Mouse (Mus musculus): ENCODE results near the gene Six5. TPM values are rescaled to one million over a fixed set of nuclear protein-coding genes. Genes with fewer than 3 reads are reported as not detected.
"Not testable (repeated sequence)": the region's sequence is repeated elsewhere in the genome, so short reads cannot be mapped to it uniquely, and the experiment has no call there.

Six5 gene
- polyA plus RNA-seq (2012; rRNA removed): 59.1 and 60.2 TPM in 2 replicates

DNA sequence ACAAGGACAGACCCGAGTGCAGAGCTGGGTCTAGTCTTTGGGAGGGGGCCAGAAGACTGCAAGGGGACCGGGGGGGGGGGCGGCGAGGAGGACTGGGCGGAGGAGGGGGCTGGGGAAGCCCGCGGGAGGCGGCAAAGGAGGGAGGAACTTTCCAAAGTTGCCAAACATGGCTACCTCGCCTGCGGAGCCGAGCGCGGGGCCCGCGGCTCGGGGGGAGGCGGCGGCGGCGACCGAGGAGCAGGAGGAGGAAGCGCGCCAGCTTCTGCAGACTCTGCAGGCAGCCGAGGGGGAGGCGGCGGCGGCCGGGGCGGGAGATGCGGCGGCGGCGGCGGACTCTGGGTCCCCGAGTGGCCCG lies at the start of gene Six5:
Six5 (plus strand) TSS at position 124 of the 355 bp plus-strand sequence.
- no peak for DNase-seq (ENCODE audit: low spot score)

DNA sequence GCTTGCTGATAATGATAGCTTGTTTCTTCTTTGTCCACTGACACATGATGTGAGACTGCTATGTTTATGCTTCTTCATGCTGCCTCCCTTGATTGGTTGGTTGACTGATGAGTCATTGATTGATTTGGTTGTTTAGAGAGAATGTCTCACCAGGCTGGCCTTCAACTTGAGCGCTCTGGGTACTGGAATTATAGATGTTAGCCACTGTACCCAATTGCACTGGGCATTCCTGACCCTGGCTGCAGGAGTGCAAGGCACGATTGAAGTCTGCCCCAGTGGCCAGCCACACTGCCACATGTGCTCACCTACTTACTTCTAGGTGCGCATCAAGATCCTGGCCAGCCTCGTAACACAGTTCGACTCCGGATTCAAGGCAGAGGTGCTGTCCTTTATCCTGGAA lies 49.8 kb upstream of the Six5 start:
- no peak for DNase-seq (ENCODE audit: low spot score)

DNA sequence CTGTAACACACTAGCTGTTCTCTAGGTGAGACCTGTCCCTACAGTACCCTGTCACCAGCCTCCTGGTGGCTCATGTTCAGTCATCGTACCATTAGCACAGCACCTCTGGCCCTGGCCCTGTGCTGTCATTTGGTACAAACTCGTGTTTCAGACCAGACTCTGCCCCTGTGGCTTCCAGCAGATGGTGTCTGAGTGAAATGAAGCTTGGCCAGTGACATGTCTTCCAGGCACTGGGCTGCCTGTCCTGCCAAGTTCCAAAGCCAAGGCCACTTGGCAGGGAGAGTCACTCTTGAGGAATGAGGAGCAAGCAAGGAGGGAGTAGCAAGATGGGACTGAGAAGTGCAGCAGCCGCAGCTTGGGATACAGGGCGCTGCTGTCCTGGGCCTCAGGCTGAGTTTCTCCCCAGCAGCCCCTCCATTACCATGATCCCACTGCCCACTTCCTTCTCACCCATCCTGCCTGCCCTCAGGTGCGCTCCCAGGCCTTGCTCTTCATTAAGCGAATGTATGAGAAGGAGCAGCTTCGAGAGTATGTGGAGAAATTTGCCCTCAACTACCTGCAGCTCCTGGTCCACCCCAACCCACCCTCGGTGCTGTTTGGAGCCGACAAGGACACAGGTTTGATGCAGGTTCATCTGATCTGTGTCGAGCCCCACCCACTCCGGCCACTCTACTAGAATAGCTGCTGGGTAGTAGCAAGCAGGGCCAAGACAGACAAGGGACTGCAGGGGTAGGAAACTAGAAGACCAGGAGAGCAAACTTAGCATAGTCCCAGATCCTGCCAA lies 47.9 kb upstream of the Six5 start:
- no peak for DNase-seq (ENCODE audit: low spot score)

DNA sequence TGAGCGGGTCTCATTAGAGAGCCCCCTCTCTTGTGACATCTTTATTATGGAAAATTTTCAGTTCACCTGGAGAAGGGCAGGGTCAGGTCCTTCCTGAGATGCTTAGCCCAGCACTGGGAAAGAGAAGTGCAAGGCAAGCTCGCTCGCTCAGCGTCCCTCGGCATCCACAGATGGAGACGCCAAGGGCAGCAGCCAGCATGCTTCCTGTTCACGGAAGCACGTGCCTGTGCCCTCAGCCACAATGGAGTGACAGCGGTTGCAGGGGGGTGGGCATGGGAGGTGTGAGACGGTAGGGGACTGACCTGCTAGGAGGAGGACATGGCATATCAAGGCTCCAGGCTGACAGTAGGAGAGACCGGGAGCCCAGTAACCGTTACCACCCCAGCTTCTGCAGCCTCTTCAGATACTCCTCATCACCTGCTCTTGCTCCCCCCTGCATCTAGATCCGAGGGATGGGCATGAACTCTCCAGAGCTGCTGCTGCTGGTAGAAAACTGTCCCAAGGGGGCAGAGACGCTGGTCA lies 46.3 kb upstream of the Six5 start:
- DNase-seq (ENCODE audit: low spot score): no peak

DNA sequence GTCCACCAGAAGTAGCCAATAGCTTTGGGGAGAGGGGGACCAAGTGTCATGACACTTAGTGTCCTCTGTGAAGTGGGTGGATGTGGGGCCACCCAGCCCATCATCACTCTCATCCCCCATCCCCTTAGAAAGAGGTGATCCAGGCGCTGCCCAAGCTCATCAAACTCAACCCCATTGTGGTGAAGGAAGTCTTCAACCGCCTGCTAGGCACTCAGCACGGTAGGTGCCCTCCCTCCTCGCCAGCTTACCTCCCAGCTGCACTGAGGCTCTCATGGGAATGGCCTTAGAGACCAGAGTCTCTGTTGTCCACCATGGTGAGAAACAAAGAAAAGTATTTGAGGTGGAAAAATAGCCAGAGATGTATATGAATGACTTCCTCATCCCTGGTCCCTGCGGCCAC lies 45.1 kb upstream of the Six5 start:
- DNase-seq (ENCODE audit: low spot score): no peak

DNA sequence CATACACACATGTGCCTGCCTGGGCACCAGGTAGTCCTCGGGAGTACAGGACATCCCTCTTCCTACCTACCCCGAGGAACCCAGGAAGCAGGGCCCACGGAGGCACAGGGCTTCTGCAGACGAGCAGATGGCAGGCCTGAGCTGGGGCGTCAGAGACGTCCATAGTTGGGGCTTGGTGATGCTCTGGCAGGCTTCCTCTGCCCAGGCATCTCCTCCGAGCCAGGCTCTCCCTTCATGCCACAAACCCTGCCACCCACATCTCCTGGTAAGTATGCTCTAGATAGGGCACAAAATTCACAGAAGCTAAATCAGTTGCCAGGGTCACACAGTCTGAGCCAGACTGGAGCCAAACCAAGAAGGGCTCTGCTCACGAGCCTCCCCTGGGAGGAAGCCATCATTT lies 44.2 kb upstream of the Six5 start:
- no peak for DNase-seq (ENCODE audit: low spot score)

DNA sequence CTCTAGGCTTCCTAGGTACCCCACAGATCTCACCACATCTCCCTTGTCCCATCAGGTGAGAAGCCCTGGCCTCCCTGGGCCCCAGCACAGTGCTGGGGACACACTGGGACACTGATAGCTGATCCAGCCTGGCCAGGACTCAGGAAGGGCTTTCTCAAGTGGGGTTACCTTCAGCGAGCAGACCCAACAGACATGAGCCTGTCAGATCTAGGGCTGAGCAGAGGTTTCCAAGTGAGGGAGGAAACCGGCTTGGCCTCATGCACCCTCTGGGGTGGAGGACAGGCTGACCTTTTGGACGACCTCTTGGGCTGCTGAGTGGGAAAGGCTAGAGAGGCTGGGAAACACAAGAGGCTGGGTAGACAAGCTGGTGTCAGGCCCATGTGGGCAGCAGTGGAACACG lies 43.2 kb upstream of the Six5 start:
- DNase-seq (ENCODE audit: low spot score): no peak

DNA sequence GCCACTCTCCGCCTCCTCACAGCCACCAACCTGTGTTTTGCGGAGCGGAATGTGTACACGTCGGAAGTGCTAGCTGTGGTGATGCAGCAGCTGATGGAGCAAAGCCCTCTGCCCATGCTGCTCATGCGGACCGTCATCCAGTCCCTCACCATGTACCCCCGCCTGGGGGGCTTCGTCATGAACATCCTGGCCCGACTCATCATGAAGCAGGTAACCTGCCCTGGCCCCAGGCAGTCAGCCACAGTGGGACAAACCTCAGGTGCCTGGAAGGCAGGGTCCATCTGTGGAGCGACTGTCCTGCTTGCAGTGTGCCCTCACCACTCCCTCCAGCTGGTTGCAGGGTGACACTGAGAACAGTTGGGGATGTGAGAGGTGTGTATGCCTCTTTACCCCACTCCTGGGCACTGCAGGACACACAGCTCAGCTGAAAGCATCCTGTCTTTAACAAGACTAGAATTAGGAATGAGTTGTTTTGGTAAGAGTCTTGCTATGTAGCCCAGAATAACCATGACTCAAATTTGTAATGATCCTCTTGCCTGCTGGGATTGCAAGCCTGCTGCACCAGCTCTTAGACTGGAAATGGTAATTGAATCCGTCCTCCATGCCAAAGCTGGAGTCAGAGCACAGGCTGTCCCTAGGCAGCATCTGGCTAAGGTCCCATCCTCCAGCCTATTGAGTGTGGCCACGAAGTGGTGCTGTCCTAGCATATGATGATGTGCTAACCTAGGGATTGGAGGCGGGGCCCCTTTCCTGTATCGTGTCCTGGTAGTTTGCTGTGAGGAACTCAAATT lies 41.9 kb upstream of the Six5 start:
- DNase-seq (ENCODE audit: low spot score): no peak

DNA sequence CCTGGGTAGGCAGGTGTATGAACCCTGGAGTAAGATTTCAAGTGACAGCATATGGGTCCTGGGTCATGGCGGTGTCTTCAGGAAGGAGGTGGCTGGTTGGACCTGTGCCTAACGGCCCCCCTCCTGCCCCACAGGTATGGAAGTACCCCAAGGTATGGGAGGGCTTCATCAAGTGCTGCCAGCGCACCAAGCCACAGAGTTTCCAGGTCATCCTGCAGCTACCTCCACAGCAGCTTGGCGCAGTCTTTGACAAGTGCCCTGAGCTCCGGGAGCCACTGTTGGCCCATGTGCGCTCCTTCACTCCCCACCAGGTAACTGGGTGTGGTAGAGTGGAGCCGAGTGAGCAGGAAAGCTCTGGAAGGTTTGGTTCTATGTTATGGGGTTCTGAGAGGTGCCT lies 41.3 kb upstream of the Six5 start:
- DNase-seq (ENCODE audit: low spot score): no peak

DNA sequence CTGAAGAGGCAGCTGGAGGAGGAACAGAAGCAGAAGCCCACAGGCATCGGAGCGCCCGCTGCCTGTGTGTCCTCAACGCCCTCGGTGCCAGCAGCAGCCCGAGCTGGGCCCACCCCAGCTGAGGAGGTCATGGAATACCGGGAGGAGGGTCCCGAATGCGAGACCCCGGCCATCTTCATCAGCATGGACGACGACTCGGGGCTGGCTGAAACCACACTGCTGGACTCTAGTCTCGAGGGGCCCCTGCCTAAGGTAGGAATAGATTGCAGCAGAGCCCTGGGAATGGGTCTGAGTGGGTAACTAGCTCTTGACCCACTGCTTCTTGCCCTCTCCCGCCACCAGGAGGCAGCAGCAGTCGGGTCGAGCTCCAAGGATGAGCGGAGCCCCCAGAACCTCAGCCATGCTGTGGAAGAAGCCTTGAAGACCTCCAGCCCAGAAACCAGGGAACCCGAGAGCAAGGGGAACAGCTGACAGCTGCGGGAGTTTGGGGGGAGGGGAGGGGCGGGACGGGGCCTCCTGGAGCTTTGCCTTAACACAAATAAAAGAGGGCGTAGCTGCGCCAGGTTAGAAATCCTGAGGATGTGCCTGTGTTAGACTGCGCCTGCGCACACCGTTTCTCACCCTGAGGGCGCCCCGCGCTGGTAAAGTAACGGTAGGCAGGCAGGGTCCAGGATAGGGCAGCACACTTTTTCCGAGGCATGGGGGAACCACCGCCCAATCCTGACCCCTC lies 40.2 kb upstream of the Six5 start, which contains the start of gene Rsph6a:
Rsph6a (plus strand) TSS at position 644 of the 730 bp plus-strand sequence.
- no peak for DNase-seq (ENCODE audit: low spot score)

DNA sequence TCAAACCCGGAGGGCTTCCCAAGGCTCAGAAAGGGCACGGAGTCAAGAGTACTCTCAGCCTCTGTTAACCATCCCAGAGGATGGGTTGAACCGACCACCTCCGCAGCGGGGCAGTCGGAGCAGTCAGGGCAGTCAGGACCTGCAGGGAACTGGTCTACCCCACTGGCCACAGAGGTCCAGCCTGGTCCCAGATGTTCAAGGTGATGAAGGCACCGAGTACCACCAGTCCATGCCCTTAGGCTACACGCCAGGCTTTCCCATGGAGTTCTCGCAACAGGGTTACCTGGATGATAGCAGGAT lies 39.7 kb upstream of the Six5 start:
- DNase-seq (ENCODE audit: low spot score): no peak

DNA sequence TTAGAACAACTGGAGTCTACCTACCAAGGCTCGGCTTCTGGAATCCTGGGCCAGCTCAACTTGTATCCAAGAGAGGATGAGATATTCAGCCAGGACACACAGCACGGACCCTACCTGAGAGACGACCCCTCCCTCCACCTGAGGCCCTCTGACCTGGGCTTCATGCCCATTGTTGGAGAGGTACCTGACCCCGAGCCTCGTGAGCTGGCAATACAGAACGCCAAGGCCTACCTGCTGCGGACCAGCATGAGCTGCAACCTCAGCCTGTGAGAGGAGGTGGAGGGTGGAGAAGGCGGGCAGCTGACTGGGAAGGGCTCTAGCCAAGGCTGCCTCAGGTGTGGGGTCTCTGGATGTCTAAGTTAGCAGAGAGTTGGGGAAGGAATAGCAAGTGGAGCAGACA lies 39.3 kb upstream of the Six5 start:
- DNase-seq (ENCODE audit: low spot score): no peak

DNA sequence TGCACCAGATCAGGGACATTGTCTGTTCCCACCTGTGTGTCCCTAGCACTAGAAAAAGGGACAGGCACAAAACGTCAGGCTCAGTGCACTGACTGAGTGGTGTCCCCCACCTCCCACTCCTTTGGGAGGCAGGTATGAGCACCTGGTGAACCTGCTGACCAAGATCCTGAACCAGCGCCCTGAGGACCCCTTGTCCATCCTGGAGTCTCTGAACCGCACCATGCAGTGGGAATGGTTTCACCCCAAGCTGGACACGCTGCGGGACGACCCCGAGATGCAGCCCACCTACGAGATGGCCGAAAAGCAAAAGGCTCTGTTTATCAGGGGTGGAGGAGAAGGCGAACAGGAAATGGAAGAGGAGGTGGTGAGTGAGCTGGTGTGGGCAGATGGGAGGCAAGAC lies 37.0 kb upstream of the Six5 start:
- DNase-seq (ENCODE audit: low spot score): no peak

DNA sequence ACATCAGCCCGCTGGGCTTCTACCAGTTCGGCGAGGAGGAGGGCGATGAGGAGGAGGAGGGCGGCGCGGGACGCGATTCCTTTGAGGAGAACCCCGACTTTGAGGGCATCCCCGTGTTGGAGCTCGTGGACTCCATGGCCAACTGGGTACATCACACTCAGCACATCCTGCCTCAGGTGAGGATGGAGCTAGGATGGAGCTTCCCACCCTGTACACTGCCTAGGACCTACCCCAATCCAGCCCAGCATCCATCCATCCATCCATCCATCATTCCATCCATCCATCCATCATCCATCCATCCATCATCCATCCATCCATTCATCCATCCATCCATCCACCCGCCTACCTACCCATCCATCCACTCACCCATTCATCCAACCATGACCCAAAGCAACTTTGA lies 28.5 kb upstream of the Six5 start:
- no peak for DNase-seq (ENCODE audit: low spot score)

DNA sequence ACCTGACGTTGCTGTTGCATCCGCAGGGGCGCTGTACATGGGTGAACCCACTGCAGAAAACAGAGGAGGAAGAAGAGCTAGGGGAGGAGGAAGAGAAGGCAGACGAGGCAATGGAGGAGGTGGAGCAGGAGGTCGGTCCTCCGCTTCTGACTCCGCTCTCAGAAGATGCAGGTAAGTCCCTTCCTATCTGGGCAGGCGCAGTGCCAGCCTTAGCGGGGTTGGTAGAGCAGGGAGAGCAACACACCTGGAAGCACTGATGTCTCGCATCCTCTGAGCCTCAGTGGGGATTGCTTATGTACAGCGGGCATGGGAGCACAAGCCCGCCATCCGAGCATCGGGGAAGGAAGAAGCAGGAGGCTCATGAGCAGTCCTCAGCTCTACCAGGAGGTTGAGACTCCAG lies 27.3 kb upstream of the Six5 start:
- DNase-seq (ENCODE audit: low spot score): no peak

DNA sequence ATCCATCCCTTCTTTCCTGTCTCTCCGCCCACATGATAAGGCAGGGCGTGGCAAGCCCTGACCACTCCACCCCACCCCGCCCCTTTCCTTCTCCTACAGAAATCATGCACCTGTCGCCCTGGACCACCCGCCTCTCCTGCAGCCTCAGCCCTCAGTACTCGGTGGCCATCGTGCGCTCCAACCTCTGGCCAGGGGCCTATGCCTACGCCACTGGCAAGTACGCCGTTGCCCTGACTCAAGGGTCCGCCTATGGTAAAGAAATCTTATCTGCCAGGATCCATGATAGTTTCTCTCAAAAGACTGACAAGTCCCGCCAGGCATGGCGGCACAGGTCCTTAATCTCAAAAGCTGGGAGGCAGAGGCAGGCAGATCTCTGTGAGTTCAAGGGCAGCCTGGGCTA lies 26.5 kb upstream of the Six5 start:
- no peak for DNase-seq (ENCODE audit: low spot score)

DNA sequence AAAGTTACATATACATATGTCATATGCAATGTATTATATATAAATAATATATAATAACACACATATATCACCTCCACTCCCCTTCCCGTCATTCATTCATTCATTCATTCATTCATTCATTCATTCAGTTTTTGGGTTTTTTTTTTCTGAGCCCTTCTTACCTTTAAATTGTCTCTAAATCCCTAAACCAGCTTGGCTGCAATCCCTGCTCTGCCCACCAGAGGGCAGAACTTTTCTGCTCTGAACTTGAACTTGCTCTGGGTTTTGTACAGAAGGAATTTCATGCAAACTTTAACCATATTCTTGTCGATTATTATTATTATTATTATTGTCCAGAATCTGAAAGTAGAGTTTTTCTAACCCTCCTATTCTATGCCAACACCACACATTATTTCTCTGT lies 25.7 kb upstream of the Six5 start:
- no peak for DNase-seq (ENCODE audit: low spot score)

DNA sequence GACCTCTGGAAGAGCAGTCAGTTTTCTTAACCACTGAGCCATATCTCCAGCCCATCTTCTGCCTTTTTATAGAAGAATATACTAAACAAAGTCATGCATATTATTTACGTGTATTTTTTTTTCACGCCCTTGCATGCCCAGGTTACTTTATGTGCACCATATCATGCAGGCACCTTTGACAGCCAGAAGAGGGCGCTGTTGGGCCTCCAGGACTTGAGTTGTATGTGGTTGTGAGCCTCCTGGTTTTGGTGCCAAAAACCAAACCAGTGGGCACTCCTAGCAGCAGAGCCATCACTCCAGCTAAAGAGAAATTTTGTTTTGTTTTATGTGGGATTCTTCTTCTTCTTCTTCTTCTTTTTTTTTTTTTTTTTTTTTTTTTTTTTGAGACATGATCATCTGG lies 24.9 kb upstream of the Six5 start:
- DNase-seq (ENCODE audit: low spot score): no peak

DNA sequence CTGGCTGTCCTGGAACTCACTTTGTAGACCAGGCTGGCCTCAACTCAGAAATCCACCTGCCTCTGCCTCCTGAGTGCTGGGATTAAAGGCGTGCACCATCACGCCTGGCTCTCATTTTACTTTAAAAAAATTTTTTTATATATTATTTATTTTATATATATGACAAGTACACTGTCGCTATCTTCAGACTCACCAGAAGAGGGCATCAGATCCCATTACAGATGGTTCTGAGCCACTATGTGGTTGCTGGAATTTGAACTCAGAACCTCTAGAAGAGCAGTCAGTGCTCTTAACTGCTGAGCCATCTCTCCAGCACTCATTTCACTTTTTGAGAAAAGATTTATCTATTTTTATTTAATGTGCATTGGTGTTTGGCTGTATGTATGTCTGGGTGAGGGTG lies 23.4 kb upstream of the Six5 start:
- not testable (repeated sequence) for DNase-seq (ENCODE audit: low spot score)

DNA sequence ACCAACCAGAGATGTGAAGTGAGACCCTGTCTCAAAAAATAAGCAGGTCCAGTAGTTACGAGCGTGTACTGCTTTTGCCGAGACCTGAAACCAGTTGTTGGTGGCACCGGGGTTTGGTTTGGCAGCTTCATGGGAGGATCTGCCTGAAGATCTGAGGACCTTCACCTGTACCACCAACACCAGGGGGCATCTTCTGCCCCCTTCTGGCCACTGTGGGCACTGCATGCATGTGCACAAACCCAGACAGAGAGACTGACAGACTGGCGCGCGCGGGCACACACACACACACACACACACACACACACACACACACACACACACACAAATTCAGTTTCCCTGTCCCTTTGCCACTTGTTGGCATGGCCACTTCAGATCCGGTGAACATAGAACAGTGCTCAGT lies 20.9 kb upstream of the Six5 start:
- DNase-seq (ENCODE audit: low spot score): no peak

DNA sequence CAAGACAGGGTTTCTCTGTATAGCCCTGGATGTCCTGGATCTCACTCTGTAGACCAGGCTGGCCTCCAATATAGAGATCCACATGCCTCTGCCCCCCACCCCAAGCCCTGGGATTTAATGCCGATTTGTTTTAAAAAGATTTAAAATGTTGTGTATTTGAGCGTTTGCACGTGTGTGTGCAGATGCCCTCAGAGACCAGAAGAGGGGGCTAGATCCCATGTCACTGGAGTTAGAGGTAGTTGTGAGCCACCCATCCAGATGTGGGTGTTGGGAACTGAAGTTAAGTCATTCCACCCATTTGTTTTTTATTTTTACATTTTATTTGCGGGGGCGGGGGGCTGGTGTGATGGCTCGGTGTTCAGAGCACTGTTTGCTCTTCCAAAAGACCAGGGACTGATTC lies 19.9 kb upstream of the Six5 start:
- DNase-seq (ENCODE audit: low spot score): no peak

DNA sequence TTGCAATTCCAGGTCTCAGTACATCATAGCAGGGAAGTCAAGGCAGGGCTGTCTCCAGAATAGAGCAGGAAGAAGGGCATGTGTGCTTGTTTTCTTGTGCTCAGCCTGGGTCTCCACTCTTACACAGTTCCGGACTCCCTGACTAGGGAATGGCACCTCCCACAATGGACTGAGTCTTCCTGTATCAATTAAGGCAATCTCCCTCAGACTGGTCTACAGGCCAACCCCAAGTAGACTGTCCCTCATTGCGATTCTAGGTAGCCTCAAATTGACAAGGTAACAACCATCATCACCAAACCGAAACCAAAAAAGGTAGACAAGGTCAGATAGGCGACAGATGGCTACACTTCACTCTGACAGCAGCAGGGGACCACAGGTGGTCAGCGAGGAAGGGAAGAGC lies 19.2 kb upstream of the Six5 start:
- DNase-seq (ENCODE audit: low spot score): no peak
